Mouse (Mus musculus) testis, adult 2 months (tissue): ENCODE results near the gene Phykpl.

Experiments
- CTCF ChIP-seq: fragments of 200-500 bp; IDR thresholded peaks from 2 replicates; pipeline ENCODE4 v1.5.1; 2012; ENCODE audit warnings: low read depth, mild to moderate bottlenecking, inconsistent platforms, low read length, moderate library complexity; ENCODE audit not compliant: control insufficient read depth, insufficient read depth, insufficient replicate concordance
- POLR2A ChIP-seq: fragments of 200-500 bp; IDR thresholded peaks from 2 replicates; pipeline ENCODE4 v1.6.1; 2012; ENCODE audit warnings: low read depth, mild to moderate bottlenecking, inconsistent platforms, low read length, moderate library complexity; ENCODE audit not compliant: control insufficient read depth

DNA sequence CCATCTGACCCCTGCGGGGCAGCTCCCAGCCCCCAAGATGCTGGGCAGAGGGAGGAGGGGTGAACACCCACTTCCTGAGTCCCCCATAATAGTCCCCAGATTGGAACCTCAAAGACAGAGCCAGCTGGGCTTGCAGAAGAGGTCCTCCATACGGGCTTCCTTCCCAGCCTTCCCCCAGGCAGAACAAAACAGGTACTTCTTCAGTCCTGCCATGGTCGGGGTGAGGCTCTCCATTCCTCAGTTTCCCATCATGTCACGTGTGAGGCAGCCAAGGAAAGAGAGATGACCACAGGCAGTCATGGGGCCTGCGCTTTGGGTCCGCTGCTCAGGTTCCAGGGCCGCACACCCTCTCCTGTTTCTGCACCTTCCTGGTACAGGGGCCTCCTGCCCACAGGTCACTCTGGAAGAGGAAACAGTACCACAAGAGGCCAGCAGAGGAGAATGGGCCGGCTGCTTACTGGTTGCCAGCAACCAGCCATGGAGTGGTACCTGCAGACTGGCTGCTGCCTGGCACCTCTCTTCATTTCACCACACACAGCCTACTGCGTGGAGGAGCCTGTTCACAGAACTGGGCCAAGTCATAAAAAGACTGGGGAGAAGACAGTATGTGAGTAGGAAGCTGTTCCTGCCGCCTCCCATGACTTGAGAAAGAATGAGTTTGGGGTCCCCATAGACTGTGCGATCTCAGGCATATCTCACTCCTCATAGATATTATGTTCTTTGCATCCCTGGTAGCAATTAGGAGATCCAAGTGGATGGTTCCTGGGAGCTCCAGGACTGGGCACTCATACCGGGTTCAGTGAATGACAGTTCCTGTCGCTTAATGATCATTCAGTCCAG lies 45.4 kb upstream of the Phykpl start:
- TF ChIP-seq CTCF (no peak), POLR2A (no peak)
